Mouse (Mus musculus): ENCODE data around the gene Bend3. TPM values are rescaled to one million over a fixed set of nuclear protein-coding genes. Genes with fewer than 3 reads are reported as not detected.
A peak's percentile ranks its signal among the peaks of the same experiment; 100 is the strongest.

Gene Bend3
- polyA plus RNA-seq, 1 experiment from 2014 or later, result 5.4 TPM

GRCm38 (mm10) chr10:43485751-43486268 is 7.2 kb downstream of the Bend3 start:
- no peak for DNase-seq (ENCODE audit: low spot score)
- Histone ChIP-seq H3K27ac (peak overlapping the region; percentile 43; the same call in 1 of the 2 replicates), H3K4me3 (no peak overlapping the region), H3K36me3 (no peaks in the 10 kb centered on the region), H3K9me3 (no peaks in the 10 kb centered on the region), H3K4me1 (peaks cover 71% of the 10 kb centered on the region), H3K27me3 (ENCODE audit: insufficient read depth, poor library complexity, severe bottlenecking) (no peaks in the 10 kb centered on the region)
- 85% methylated on average over 6 of the region's 6 CpGs for WGBS

- H3K27ac ChIP-seq, result peak overlapping the region; percentile 18; the same call in 1 of the 2 replicates
- no peaks in the 10 kb centered on the region for H3K27me3 ChIP-seq (ENCODE audit: insufficient read depth, poor library complexity, severe bottlenecking)
- no peaks in the 10 kb centered on the region for H3K36me3 ChIP-seq
- H3K9me3 ChIP-seq, result no peaks in the 10 kb centered on the region
- no peak overlapping the region for H3K4me3 ChIP-seq
- no peak for DNase-seq (ENCODE audit: low spot score)
- 77% methylated on average over 3 of the region's 3 CpGs for WGBS
- H3K4me1 ChIP-seq, result peaks cover 58% of the 10 kb centered on the region
Observed at GRCm38 (mm10) chr10:43487441-43488010, 8.9 kb downstream of the Bend3 start.

- Histone ChIP-seq H3K27ac (no peak overlapping the region), H3K4me1 (peaks cover 51% of the 10 kb centered on the region), H3K9me3 (no peaks in the 10 kb centered on the region), H3K27me3 (ENCODE audit: insufficient read depth, poor library complexity, severe bottlenecking) (no peaks in the 10 kb centered on the region), H3K4me3 (no peak overlapping the region), H3K36me3 (no peaks in the 10 kb centered on the region)
- no peak for DNase-seq (ENCODE audit: low spot score)
- WGBS, result 80% methylated on average over 4 of the region's 4 CpGs
Observed at GRCm38 (mm10) chr10:43488258-43488657, 9.6 kb downstream of the Bend3 start.

DNA sequence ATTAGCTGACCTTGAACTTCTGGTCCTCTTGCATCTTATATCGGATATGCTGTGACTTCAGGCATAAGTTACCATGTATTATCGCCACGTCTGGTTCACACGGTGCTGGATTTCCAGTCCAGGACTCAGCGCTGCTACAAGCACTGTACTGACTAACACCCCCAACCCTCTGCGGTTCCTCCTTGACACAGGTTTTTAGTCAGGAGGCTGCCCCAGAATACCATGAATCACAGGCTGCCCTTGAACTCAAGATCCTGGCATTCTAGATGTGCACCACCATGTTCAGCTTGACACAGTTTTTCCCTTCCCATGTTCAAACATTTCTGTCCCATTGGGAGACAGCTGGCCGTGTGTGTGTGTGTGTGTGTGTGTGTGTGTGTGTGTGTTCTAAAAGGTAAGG is 10.5 kb downstream of the Bend3 start:
- DNase-seq (ENCODE audit: low spot score), result no peak
- peak overlapping the region; percentile 32 for H3K4me3 ChIP-seq
- WGBS, result 87% methylated on average over 7 of the region's 7 CpGs
- H3K27ac ChIP-seq, result peak overlapping the region; percentile 70
- no peaks in the 10 kb centered on the region for H3K27me3 ChIP-seq (ENCODE audit: insufficient read depth, poor library complexity, severe bottlenecking)
- H3K4me1 ChIP-seq, result peaks cover 44% of the 10 kb centered on the region
- H3K36me3 ChIP-seq, result peaks cover 3% of the 10 kb centered on the region; the same call in 1 of the 2 replicates
- no peaks in the 10 kb centered on the region for H3K9me3 ChIP-seq

- Histone ChIP-seq H3K27ac (peak overlapping the region; percentile 70), H3K4me1 (peaks cover 41% of the 10 kb centered on the region), H3K36me3 (peaks cover 7% of the 10 kb centered on the region; the same call in 1 of the 2 replicates), H3K4me3 (peak overlapping the region; percentile 32), H3K27me3 (ENCODE audit: insufficient read depth, poor library complexity, severe bottlenecking) (no peaks in the 10 kb centered on the region), H3K9me3 (no peaks in the 10 kb centered on the region)
- DNase-seq (ENCODE audit: low spot score), result no peak
- WGBS, result 19% methylated on average over 6 of the region's 6 CpGs
Observed at GRCm38 (mm10) chr10:43489550-43489949, 10.9 kb downstream of the Bend3 start.

- Histone ChIP-seq H3K4me3 (no peak overlapping the region), H3K4me1 (peaks cover 40% of the 10 kb centered on the region), H3K27me3 (ENCODE audit: insufficient read depth, poor library complexity, severe bottlenecking) (no peaks in the 10 kb centered on the region), H3K27ac (peak overlapping the region; percentile 70), H3K9me3 (no peaks in the 10 kb centered on the region), H3K36me3 (peaks cover 12% of the 10 kb centered on the region)
- DNase-seq (ENCODE audit: low spot score), result no peak
- 57% methylated on average over 8 of the region's 8 CpGs for WGBS
Observed at GRCm38 (mm10) chr10:43490034-43490433, 11.4 kb downstream of the Bend3 start.

- Histone ChIP-seq H3K27me3 (ENCODE audit: insufficient read depth, poor library complexity, severe bottlenecking) (no peaks in the 10 kb centered on the region), H3K36me3 (peaks cover 20% of the 10 kb centered on the region), H3K4me1 (peaks cover 37% of the 10 kb centered on the region), H3K27ac (peak overlapping the region; percentile 70; the same call in 1 of the 2 replicates), H3K9me3 (no peaks in the 10 kb centered on the region), H3K4me3 (no peak overlapping the region)
- DNase-seq (ENCODE audit: low spot score), result no peak
- WGBS, result 82% methylated on average over 5 of the region's 5 CpGs
Observed at GRCm38 (mm10) chr10:43490846-43491245, 12.2 kb downstream of the Bend3 start.

DNA sequence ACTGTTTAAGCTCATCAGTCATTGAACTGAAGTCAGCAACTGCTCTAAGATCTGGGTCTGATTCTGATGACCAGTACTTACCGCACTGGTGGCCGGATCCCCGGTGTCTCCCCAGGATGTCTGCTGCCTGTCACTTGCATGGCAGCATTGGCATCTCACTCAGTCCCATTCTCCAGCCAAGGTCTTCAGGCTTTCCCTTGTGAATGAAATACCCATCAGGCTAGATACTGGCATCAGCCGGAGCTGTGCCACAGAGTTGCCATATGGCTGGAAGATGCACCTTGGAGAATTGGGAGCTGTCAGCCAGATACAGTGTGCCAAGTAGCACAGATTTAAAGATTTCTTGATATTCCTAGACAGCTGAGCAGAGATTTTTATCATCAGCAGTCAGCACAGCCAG is 24.0 kb downstream of the Bend3 start:
- peaks cover 52% of the 10 kb centered on the region for H3K36me3 ChIP-seq

DNA sequence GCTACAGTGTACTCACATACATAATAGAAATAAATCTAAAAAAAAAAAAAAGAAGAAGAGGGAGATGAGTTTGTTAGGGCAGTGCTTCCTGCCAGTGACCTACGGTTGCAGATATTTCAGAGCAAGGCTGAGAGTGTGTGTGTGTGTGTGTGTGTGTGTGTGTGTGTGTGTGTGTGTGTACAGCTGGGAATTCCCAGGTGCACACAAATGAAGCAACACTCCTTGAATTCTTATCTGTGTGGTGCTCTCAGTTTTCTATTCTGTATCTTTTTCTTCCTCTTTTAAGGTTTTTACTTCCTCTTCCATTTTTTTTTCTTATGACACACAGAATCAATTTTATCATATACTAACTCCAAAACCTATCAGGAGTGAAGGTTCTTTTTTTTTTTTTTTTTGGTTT is 25.7 kb downstream of the Bend3 start:
- no peaks in the 10 kb centered on the region for H3K9me3 ChIP-seq
- no peaks in the 10 kb centered on the region for H3K4me1 ChIP-seq
- WGBS, result 72% methylated on average over 1 of the region's 1 CpGs
- no peak overlapping the region for H3K27ac ChIP-seq
- H3K36me3 ChIP-seq, result peaks cover 43% of the 10 kb centered on the region
- no peak overlapping the region for H3K4me3 ChIP-seq
- H3K27me3 ChIP-seq (ENCODE audit: insufficient read depth, poor library complexity, severe bottlenecking), result no peaks in the 10 kb centered on the region
- DNase-seq (ENCODE audit: low spot score), result no peak

More for the DNA sequence above, 24.0 kb downstream of the Bend3 start:
- no peak for DNase-seq (ENCODE audit: low spot score)
- H3K4me1 ChIP-seq, result no peaks in the 10 kb centered on the region
- 96% methylated on average over 4 of the region's 4 CpGs for WGBS
- H3K27ac ChIP-seq, result no peak overlapping the region
- H3K4me3 ChIP-seq, result no peak overlapping the region
- no peaks in the 10 kb centered on the region for H3K27me3 ChIP-seq (ENCODE audit: insufficient read depth, poor library complexity, severe bottlenecking)
- H3K9me3 ChIP-seq, result no peaks in the 10 kb centered on the region

DNA sequence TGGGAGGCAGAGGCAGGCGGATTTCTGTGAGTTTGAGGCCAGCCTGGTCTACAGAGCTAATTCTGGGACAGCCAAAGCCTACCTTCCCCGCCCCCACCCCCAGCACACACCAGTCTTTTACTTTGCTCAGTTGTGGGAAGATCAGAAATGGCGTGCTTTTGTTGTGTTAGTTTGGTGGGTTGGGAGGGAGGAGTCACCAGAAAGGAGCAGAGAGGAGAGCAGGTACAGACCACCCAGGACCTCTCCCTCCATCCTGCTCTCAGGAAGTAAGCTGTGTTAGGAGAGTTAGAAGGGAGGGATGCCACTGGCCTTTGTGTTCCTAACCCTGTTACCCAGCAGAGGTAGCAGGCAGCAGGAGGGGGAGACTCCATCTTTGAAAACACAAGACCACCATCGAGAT is 28.4 kb downstream of the Bend3 start:
- H3K36me3 ChIP-seq, result peaks cover 49% of the 10 kb centered on the region
- no peak overlapping the region for H3K27ac ChIP-seq
- WGBS, result 67% methylated on average over 4 of the region's 4 CpGs
- no peaks in the 10 kb centered on the region for H3K9me3 ChIP-seq
- no peaks in the 10 kb centered on the region for H3K27me3 ChIP-seq (ENCODE audit: insufficient read depth, poor library complexity, severe bottlenecking)
- H3K4me3 ChIP-seq, result no peak overlapping the region
- H3K4me1 ChIP-seq, result no peaks in the 10 kb centered on the region
- no peak for DNase-seq (ENCODE audit: low spot score)

DNA sequence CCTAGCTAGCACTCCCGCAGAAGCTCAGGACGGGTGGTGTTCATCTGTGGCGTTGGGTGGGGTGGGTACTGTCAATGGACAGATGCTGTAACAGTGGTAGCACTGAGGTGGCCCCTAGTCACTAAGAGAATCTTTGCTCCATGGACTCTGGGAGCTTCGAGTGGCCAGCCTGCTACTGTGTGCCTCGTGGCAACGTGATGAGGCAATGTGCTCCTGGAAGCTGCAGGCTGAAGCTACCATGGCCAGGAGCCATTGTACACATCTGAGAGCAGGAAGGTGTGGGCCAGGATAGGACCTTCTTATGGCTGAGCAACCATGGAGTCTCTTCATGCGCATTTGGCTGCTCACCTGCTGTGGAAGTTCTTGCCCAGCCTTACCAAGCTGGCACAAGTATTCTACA is 30.6 kb downstream of the Bend3 start:
- no peaks in the 10 kb centered on the region for H3K4me1 ChIP-seq
- WGBS, result 93% methylated on average over 7 of the region's 7 CpGs
- DNase-seq (ENCODE audit: low spot score), result no peak

GRCm38 (mm10) chr10:43512976-43513375 is 34.3 kb downstream of the Bend3 start:
- Histone ChIP-seq H3K27ac (no peak overlapping the region), H3K4me1 (peaks cover 8% of the 10 kb centered on the region; the same call in 1 of the 2 replicates), H3K4me3 (no peak overlapping the region), H3K27me3 (ENCODE audit: insufficient read depth, poor library complexity, severe bottlenecking) (no peaks in the 10 kb centered on the region), H3K9me3 (no peaks in the 10 kb centered on the region), H3K36me3 (peaks cover 52% of the 10 kb centered on the region)
- no peak for DNase-seq (ENCODE audit: low spot score)
- WGBS, result 94% methylated on average over 10 of the region's 10 CpGs

More for the DNA sequence above, 30.6 kb downstream of the Bend3 start:
- Histone ChIP-seq H3K27ac (no peak overlapping the region), H3K36me3 (peaks cover 63% of the 10 kb centered on the region), H3K4me3 (no peak overlapping the region), H3K27me3 (ENCODE audit: insufficient read depth, poor library complexity, severe bottlenecking) (no peaks in the 10 kb centered on the region), H3K9me3 (no peaks in the 10 kb centered on the region)

GRCm38 (mm10) chr10:43516992-43517660 is 38.5 kb downstream of the Bend3 start:
- Histone ChIP-seq H3K36me3 (peaks cover 20% of the 10 kb centered on the region), H3K4me3 (no peak overlapping the region), H3K4me1 (peaks cover 8% of the 10 kb centered on the region; the same call in 1 of the 2 replicates), H3K27me3 (ENCODE audit: insufficient read depth, poor library complexity, severe bottlenecking) (no peaks in the 10 kb centered on the region), H3K9me3 (no peaks in the 10 kb centered on the region), H3K27ac (no peak overlapping the region)
- WGBS, result 75% methylated on average over 6 of the region's 6 CpGs
- DNase-seq (ENCODE audit: low spot score), result no peak
